Mouse (Mus musculus) heart, embryonic 11.5 days (tissue): ENCODE data around the gene Epha8. TPM values are rescaled to one million over a fixed set of nuclear protein-coding genes. Genes with fewer than 3 reads are reported as not detected.

ENCODE experiments used
- polyA plus RNA-seq: library from polyadenylated mRNA; unstranded; fragments of >200 nt; fragmentation: Nextera tagmentation; extraction: Ambion mirVana; gene quantifications from 2 replicates; pipeline ENCODE4 v1.2.1, GENCODE M21; 2014

Gene Epha8
- polyA plus RNA-seq, 1 experiment from 2014 or later, result not detected

Other genes starting within 250 kb of the Epha8 start
- gene Ephb2, start 120.8 kb downstream of the Epha8 start, polyA plus RNA-seq, result 2.5 and 2.7 TPM in 2 replicates
- gene C1qb, start 70.6 kb downstream of the Epha8 start, polyA plus RNA-seq, result 14.8 and 17.0 TPM in 2 replicates
- 7.1 and 7.4 TPM in 2 replicates for gene C1qc, start 63.8 kb downstream of the Epha8 start, polyA plus RNA-seq
- 8.1 and 8.8 TPM in 2 replicates for gene C1qa, start 58.0 kb downstream of the Epha8 start, polyA plus RNA-seq
- 3.5 and 3.7 TPM in 2 replicates for gene Zbtb40, start 92.0 kb upstream of the Epha8 start, polyA plus RNA-seq